Mouse (Mus musculus) heart, embryonic 10.5 days (tissue): ENCODE measurements around the gene Sgce. TPM values are rescaled to one million over a fixed set of nuclear protein-coding genes. Genes with fewer than 3 reads are reported as not detected.

Experiments
- polyA plus RNA-seq: library from polyadenylated mRNA; unstranded; fragments of >200 nt; fragmentation: Nextera tagmentation; extraction: Ambion mirVana; gene quantifications from 2 replicates; pipeline ENCODE4 v1.2.1, GENCODE M21; 2016

Gene Sgce
- polyA plus RNA-seq, 1 experiment from 2014 or later: 52.9 TPM

Other genes starting within 250 kb of the Sgce start
- gene Col1a2, start 242.4 kb downstream of the Sgce start, polyA plus RNA-seq: 88.7 and 175 TPM in 2 replicates
- gene Casd1, start 146.4 kb downstream of the Sgce start, polyA plus RNA-seq: 32.1 and 43.8 TPM in 2 replicates
- gene Peg10, start 99 bp upstream of the Sgce start, polyA plus RNA-seq: 5.9 and 16.6 TPM in 2 replicates
- 19.3 and 21.4 TPM in 2 replicates for gene Ppp1r9a, start 155.7 kb upstream of the Sgce start, polyA plus RNA-seq